9 mouse cellular contexts compared by ENCODE assay signal in the genomic region with DNA sequence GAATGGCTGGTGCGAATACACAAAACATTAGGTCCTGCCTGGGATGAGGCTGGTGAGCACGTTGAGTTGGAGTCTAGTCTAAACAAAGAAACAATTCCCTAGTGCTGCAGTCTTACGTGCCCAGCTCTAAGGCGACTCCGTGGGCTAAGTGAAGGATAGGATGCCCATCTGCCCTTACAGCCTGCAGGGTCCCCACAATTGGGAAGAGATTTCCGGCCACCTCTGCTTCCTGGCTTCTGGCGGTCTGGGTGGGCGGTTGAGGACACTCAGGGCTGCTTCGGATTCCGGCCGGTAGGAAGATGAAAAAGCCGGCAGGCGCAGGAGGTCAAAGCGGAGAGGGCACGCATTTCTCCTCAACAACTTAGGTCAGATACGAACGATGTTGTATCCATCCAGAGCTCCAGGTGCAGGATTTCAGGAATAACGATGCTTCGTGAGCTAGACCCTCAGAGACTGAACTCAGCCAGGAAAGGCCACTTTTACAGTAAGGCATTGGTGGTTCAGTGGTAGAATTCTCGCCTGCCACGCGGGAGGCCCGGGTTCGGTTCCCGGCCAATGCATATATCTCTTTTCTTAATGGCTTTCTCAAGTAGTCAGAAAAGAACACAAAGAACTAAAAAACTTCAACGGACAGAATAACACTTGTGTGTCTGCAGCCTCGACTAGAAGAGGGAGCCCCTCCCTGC. TPM values are rescaled to one million over a fixed set of nuclear protein-coding genes. Genes with fewer than 3 reads are reported as not detected.
DNase-seq lines count a peak whose midpoint lies in the region; ATAC-seq and TF ChIP-seq lines count a peak whose summit lies in the region.
"Had no signal": no experiment of that assay in that cellular context is flagged by ENCODE, and none has a peak within 500 bp of the region (broad histone marks: within the 10 kb centered on the region; RNA-seq: fewer than 3 reads in every experiment).

No protein-coding gene starts in this region.

- H3K4me2 ChIP-seq in forebrain, embryonic 11.5 days (ENCODE audit: low read depth, low read length, severe bottlenecking): peak overlapping the region; percentile 78
- peak overlapping the region; percentile 83 for H3K4me2 ChIP-seq in heart, embryonic 16.5 days (ENCODE audit: low read depth, low read length)
- H3K4me2 ChIP-seq in liver, embryonic 14.5 days (ENCODE audit: low read depth): peak overlapping the region; percentile 93
- H3K4me2 ChIP-seq in stomach, embryonic 15.5 days: peak overlapping the region; percentile 88

- ATAC-seq in forebrain, embryonic 11.5 days (replicated peaks; ENCODE audit: low FRiP score): peak; percentile 93
- peak; percentile 82 for ATAC-seq in heart, embryonic 16.5 days (replicated peaks; ENCODE audit: extremely low read depth, insufficient read depth, low FRiP score)
- peak; percentile 89 for ATAC-seq in liver, embryonic 14.5 days (ENCODE audit: insufficient read depth)
- ATAC-seq in stomach, embryonic 15.5 days (ENCODE audit: insufficient read depth, low FRiP score, low read depth): peak; percentile 91

- peak overlapping the region; percentile 66 for H3K27ac ChIP-seq in forebrain, embryonic 11.5 days (ENCODE audit: low read depth, low read length)
- no peak overlapping the region for H3K27ac ChIP-seq in heart, embryonic 16.5 days (ENCODE audit: low read length)
- no peak overlapping the region for H3K27ac ChIP-seq in liver, embryonic 14.5 days
- no peak overlapping the region; the same call in 1 of the 2 replicates for H3K27ac ChIP-seq in stomach, embryonic 15.5 days

- H3K9me3 ChIP-seq in forebrain, embryonic 11.5 days (ENCODE audit: control insufficient read depth, low read length): no peaks in the 10 kb centered on the region
- no peaks in the 10 kb centered on the region for H3K9me3 ChIP-seq in heart, embryonic 16.5 days (replicated peaks; ENCODE audit: control insufficient read depth, low read length)
- H3K9me3 ChIP-seq in liver, embryonic 14.5 days (ENCODE audit: control insufficient read depth, low read length): no peaks in the 10 kb centered on the region
- no peaks in the 10 kb centered on the region for H3K9me3 ChIP-seq in stomach, embryonic 15.5 days

- no peaks in the 10 kb centered on the region for H3K36me3 ChIP-seq in forebrain, embryonic 11.5 days (ENCODE audit: control insufficient read depth, insufficient read depth, low read length)
- no peaks in the 10 kb centered on the region for H3K36me3 ChIP-seq in heart, embryonic 16.5 days (ENCODE audit: control insufficient read depth, insufficient read depth)
- peaks cover 4% of the 10 kb centered on the region; the same call in 1 of the 2 replicates for H3K36me3 ChIP-seq in liver, embryonic 14.5 days (replicated peaks; ENCODE audit: control insufficient read depth, insufficient read depth, low read depth)
- H3K36me3 ChIP-seq in stomach, embryonic 15.5 days: no peaks in the 10 kb centered on the region

- peak overlapping the region; percentile 66 for H3K4me3 ChIP-seq in forebrain, embryonic 11.5 days (ENCODE audit: low read depth, low read length)
- H3K4me3 ChIP-seq in heart, embryonic 16.5 days (ENCODE audit: low read length): peak overlapping the region; percentile 60
- peak overlapping the region; percentile 72 to 85 for H3K4me3 ChIP-seq in liver, embryonic 14.5 days (ENCODE audit: insufficient read depth in 1 of 2, low read depth in 2 of 2, low read length in 2 of 2)
- H3K4me3 ChIP-seq in stomach, embryonic 15.5 days (replicated peaks): peak overlapping the region; percentile 62

- H3K4me1 ChIP-seq in forebrain, embryonic 11.5 days (replicated peaks; ENCODE audit: control insufficient read depth, insufficient read depth, low read length): peaks cover 7% of the 10 kb centered on the region
- peaks cover 16% of the 10 kb centered on the region for H3K4me1 ChIP-seq in heart, embryonic 16.5 days (ENCODE audit: control insufficient read depth, insufficient read depth, low read length)
- H3K4me1 ChIP-seq in liver, embryonic 14.5 days (replicated peaks; ENCODE audit: control insufficient read depth in 2 of 2, insufficient read depth in 2 of 2, low read length in 1 of 2): peaks cover 20 to 21% of the 10 kb centered on the region in 2 experiments
- H3K4me1 ChIP-seq in stomach, embryonic 15.5 days: peaks cover 15% of the 10 kb centered on the region

- H3K9ac ChIP-seq in forebrain, embryonic 11.5 days (ENCODE audit: low read length): peak overlapping the region; percentile 70
- peak overlapping the region; percentile 56 for H3K9ac ChIP-seq in heart, embryonic 16.5 days (ENCODE audit: low read length)
- H3K9ac ChIP-seq in liver, embryonic 14.5 days (replicated peaks): peak overlapping the region; percentile 66
- H3K9ac ChIP-seq in stomach, embryonic 15.5 days: peak overlapping the region; percentile 29

- WGBS in forebrain, embryonic 11.5 days: under 1% methylated on average over 27 of the region's 27 CpGs
- WGBS in heart, embryonic 16.5 days: under 1% methylated on average over 27 of the region's 27 CpGs
- WGBS in liver, embryonic 14.5 days (ENCODE audit: insufficient replicate concordance): under 1% methylated on average over 27 of the region's 27 CpGs
- 0% methylated on average over 27 of the region's 27 CpGs for WGBS in stomach, embryonic 15.5 days

- peak; percentile 82 to 85 for DNase-seq in CD8-positive naive resting alpha-beta T cell, adult 2 months (ENCODE audit: low read depth in 2 of 2, low spot score in 2 of 2)
- peak; percentile 69 for DNase-seq in c-Kit-positive CD71-positive TER-119-negative erythroid progenitor cells, embryonic 14.5 days (ENCODE audit: low read depth)
- peak; percentile 95 for DNase-seq in forebrain, embryonic 11.5 days (ENCODE audit: low spot score)
- DNase-seq in kidney, postnatal 25 days: peak; percentile 70 to 91
- DNase-seq in liver, embryonic 14.5 days (ENCODE audit: low read depth in 3 of 3, low spot score in 3 of 3): peak; percentile 50 to 62 (median 58)
- peak; percentile 97 for DNase-seq in neural tube, embryonic 10.5 days (ENCODE audit: extremely low spot score, low spot score)

- no peak for TF ChIP-seq CTCF in liver, embryonic 14.5 days (IDR thresholded peaks at IDR 0.05; ENCODE audit: low read depth)

- no peak for TF ChIP-seq EP300 in liver, embryonic 14.5 days (IDR thresholded peaks at IDR 0.05; ENCODE audit: low read depth)

- no peaks in the 10 kb centered on the region for H3K27me3 ChIP-seq in forebrain, embryonic 11.5 days (ENCODE audit: control insufficient read depth, insufficient read depth, low read length)
- H3K27me3 ChIP-seq in heart, embryonic 16.5 days (ENCODE audit: control insufficient read depth, insufficient read depth, low read length): no peaks in the 10 kb centered on the region
- no peaks in the 10 kb centered on the region; the same call in 1 of the 2 replicates for H3K27me3 ChIP-seq in liver, embryonic 14.5 days (ENCODE audit: control insufficient read depth, insufficient read depth, low read length)
- H3K27me3 ChIP-seq in stomach, embryonic 15.5 days (replicated peaks): no peaks in the 10 kb centered on the region; the same call in 1 of the 2 replicates

RNA-seq across cellular contexts. Expression of a gene that starts 6.1 kb away (rescaled TPM):
- 10.8 and 13.1 TPM in 2 replicates for polyA plus RNA-seq in forebrain, embryonic 11.5 days (2014; fragmentation: Nextera tagmentation; extraction: Ambion mirVana)
- 5.6 and 6.4 TPM in 2 replicates for polyA plus RNA-seq in heart, embryonic 16.5 days (2015; fragmentation: Nextera tagmentation; extraction: Ambion mirVana)
- 8.1 and 9.9 TPM in 2 replicates for polyA plus RNA-seq in liver, embryonic 14.5 days (2012; rRNA removed)
- polyA plus RNA-seq in liver, embryonic 14.5 days (2014; fragmentation: Nextera tagmentation; extraction: Ambion mirVana): 7.2 and 7.8 TPM in 2 replicates
- polyA plus RNA-seq in stomach, embryonic 15.5 days (2015; fragmentation: Nextera tagmentation; extraction: Ambion mirVana): 17.7 and 20.5 TPM in 2 replicates
- polyA plus RNA-seq: large intestine, adult 2 months had no signal

RNA-seq across cellular contexts. Expression of a gene that starts 29.3 kb away (rescaled TPM):
- polyA plus RNA-seq in forebrain, embryonic 11.5 days (2014; fragmentation: Nextera tagmentation; extraction: Ambion mirVana): 79.0 and 91.7 TPM in 2 replicates
- polyA plus RNA-seq in heart, embryonic 16.5 days (2015; fragmentation: Nextera tagmentation; extraction: Ambion mirVana): 35.3 and 35.5 TPM in 2 replicates
- polyA plus RNA-seq in liver, embryonic 14.5 days (2012; rRNA removed): 22.0 and 30.2 TPM in 2 replicates
- polyA plus RNA-seq in liver, embryonic 14.5 days (2014; fragmentation: Nextera tagmentation; extraction: Ambion mirVana): 46.7 and 51.1 TPM in 2 replicates
- 51.1 and 52.4 TPM in 2 replicates for polyA plus RNA-seq in stomach, embryonic 15.5 days (2015; fragmentation: Nextera tagmentation; extraction: Ambion mirVana)

RNA-seq across cellular contexts. Expression of a gene that starts 30.0 kb away (rescaled TPM):
- 0.36 and 0.49 TPM in 2 replicates for polyA plus RNA-seq in forebrain, embryonic 11.5 days (2014; fragmentation: Nextera tagmentation; extraction: Ambion mirVana)
- 0.11 TPM in 1 of 2 replicates, not detected in the other for polyA plus RNA-seq in heart, embryonic 16.5 days (2015; fragmentation: Nextera tagmentation; extraction: Ambion mirVana)
- not detected in 2 replicates for polyA plus RNA-seq in liver, embryonic 14.5 days (2012; rRNA removed)
- not detected in 2 replicates for polyA plus RNA-seq in liver, embryonic 14.5 days (2014; fragmentation: Nextera tagmentation; extraction: Ambion mirVana)
- polyA plus RNA-seq in stomach, embryonic 15.5 days (2015; fragmentation: Nextera tagmentation; extraction: Ambion mirVana): not detected in 2 replicates
- polyA plus RNA-seq: large intestine, adult 2 months had no signal

RNA-seq across cellular contexts. Expression of a gene that starts 30.7 kb away (rescaled TPM):
- 9.9 and 10.2 TPM in 2 replicates for polyA plus RNA-seq in forebrain, embryonic 11.5 days (2014; fragmentation: Nextera tagmentation; extraction: Ambion mirVana)
- 4.0 and 4.4 TPM in 2 replicates for polyA plus RNA-seq in heart, embryonic 16.5 days (2015; fragmentation: Nextera tagmentation; extraction: Ambion mirVana)
- 1.7 and 2.4 TPM in 2 replicates for polyA plus RNA-seq in liver, embryonic 14.5 days (2012; rRNA removed)
- 2.8 and 3.0 TPM in 2 replicates for polyA plus RNA-seq in liver, embryonic 14.5 days (2014; fragmentation: Nextera tagmentation; extraction: Ambion mirVana)
- 6.4 and 6.9 TPM in 2 replicates for polyA plus RNA-seq in stomach, embryonic 15.5 days (2015; fragmentation: Nextera tagmentation; extraction: Ambion mirVana)

RNA-seq across cellular contexts. Expression of a gene that starts 32.2 kb away (rescaled TPM):
- polyA plus RNA-seq in forebrain, embryonic 11.5 days (2014; fragmentation: Nextera tagmentation; extraction: Ambion mirVana): 7.4 and 8.5 TPM in 2 replicates
- polyA plus RNA-seq in heart, embryonic 16.5 days (2015; fragmentation: Nextera tagmentation; extraction: Ambion mirVana): 10.3 and 13.6 TPM in 2 replicates
- 1.3 and 1.6 TPM in 2 replicates for polyA plus RNA-seq in liver, embryonic 14.5 days (2012; rRNA removed)
- polyA plus RNA-seq in liver, embryonic 14.5 days (2014; fragmentation: Nextera tagmentation; extraction: Ambion mirVana): 1.0 and 1.1 TPM in 2 replicates
- polyA plus RNA-seq in stomach, embryonic 15.5 days (2015; fragmentation: Nextera tagmentation; extraction: Ambion mirVana): 8.6 and 9.6 TPM in 2 replicates
